Mouse (Mus musculus): ENCODE measurements around the gene Erbin. TPM values are rescaled to one million over a fixed set of nuclear protein-coding genes. Genes with fewer than 3 reads are reported as not detected.

The Erbin gene
- polyA plus RNA-seq (2012; fragmentation: generic; extraction: Trizol): 8.4 TPM

- H3K4me3 ChIP-seq: peak within 1 kb of the TSS; percentile 90
- H3K36me3 ChIP-seq (ENCODE audit: control insufficient read depth, insufficient read depth): no peaks in the 10 kb centered on the region
- peaks cover 46% of the 10 kb centered on the region for H3K79me2 ChIP-seq (ENCODE audit: control insufficient read depth, insufficient read depth)
- H3K27me3 ChIP-seq (ENCODE audit: control insufficient read depth, insufficient read depth, insufficient read length): no peaks in the 10 kb centered on the region
- H3ac ChIP-seq (ENCODE audit: control insufficient read depth, insufficient read length): peak within 1 kb of the TSS; percentile 100
- TF ChIP-seq MYOD1 (IDR thresholded peaks at IDR 0.05; ENCODE audit: control insufficient read depth in 1 of 3, insufficient read length in 2 of 3, low read depth in 2 of 3) (peak in 1 of 3 experiments; percentile 20), MAX (IDR thresholded peaks at IDR 0.05; ENCODE audit: low read depth) (no peak), REST (IDR thresholded peaks at IDR 0.05; ENCODE audit: insufficient read depth, insufficient read length) (no peak), TCF3 (IDR thresholded peaks at IDR 0.05; ENCODE audit: insufficient read length, low read depth) (no peak), E2F4 (IDR thresholded peaks at IDR 0.05; ENCODE audit: insufficient read depth) (no peak), USF1 (IDR thresholded peaks at IDR 0.05; ENCODE audit: low read depth) (no peak), MYOG (IDR thresholded peaks at IDR 0.05; ENCODE audit: control insufficient read depth in 1 of 3, insufficient read depth in 1 of 3, insufficient read length in 2 of 3, low read depth in 2 of 3) (no peak), CEBPB (IDR thresholded peaks at IDR 0.05; ENCODE audit: insufficient read depth, poor library complexity, severe bottlenecking) (no peak), POLR2A (IDR thresholded peaks at IDR 0.05; ENCODE audit: insufficient read length, low read depth) (peak; percentile 61)
- H3K4me2 ChIP-seq (ENCODE audit: low read depth): peak within 1 kb of the TSS; percentile 97
Observed at GRCm38 (mm10) chr13:103920261-103920932, at the start of gene Erbin. Gene Erbin, minus strand, starts transcription at chr13:103920514.

- Histone ChIP-seq H3K36me3 (ENCODE audit: control insufficient read depth, insufficient read depth) (no peaks in the 10 kb centered on the region), H3K27me3 (ENCODE audit: control insufficient read depth, insufficient read depth, insufficient read length) (no peaks in the 10 kb centered on the region), H3K79me2 (ENCODE audit: control insufficient read depth, insufficient read depth) (no peaks in the 10 kb centered on the region), H3ac (ENCODE audit: control insufficient read depth, insufficient read length) (no peak overlapping the region), H3K4me2 (ENCODE audit: low read depth) (peak overlapping the region; percentile 66), H3K4me3 (no peak overlapping the region)
- TF ChIP-seq REST (IDR thresholded peaks at IDR 0.05; ENCODE audit: insufficient read depth, insufficient read length) (no peak), TCF12 (IDR thresholded peaks at IDR 0.05; ENCODE audit: insufficient read depth, poor library complexity, severe bottlenecking) (no peak), MYOG (IDR thresholded peaks at IDR 0.05; ENCODE audit: control insufficient read depth in 1 of 3, insufficient read depth in 1 of 3, insufficient read length in 2 of 3, low read depth in 2 of 3) (no peak), E2F4 (IDR thresholded peaks at IDR 0.05; ENCODE audit: insufficient read depth) (no peak), CEBPB (IDR thresholded peaks at IDR 0.05; ENCODE audit: insufficient read depth, poor library complexity, severe bottlenecking) (no peak), USF1 (IDR thresholded peaks at IDR 0.05; ENCODE audit: low read depth) (no peak), POLR2A (IDR thresholded peaks at IDR 0.05; ENCODE audit: insufficient read length, low read depth) (no peak), POLR2AphosphoS2 (IDR thresholded peaks at IDR 0.05; ENCODE audit: insufficient read length, low read depth) (no peak), TCF3 (IDR thresholded peaks at IDR 0.05; ENCODE audit: insufficient read length, low read depth) (no peak), SRF (IDR thresholded peaks at IDR 0.05; ENCODE audit: control insufficient read depth, insufficient read length, low read depth) (no peak), MYOD1 (IDR thresholded peaks at IDR 0.05; ENCODE audit: control insufficient read depth in 1 of 3, insufficient read length in 2 of 3, low read depth in 2 of 3) (no peak), MAX (IDR thresholded peaks at IDR 0.05; ENCODE audit: low read depth) (no peak)
Observed at GRCm38 (mm10) chr13:103969912-103970311, 49.6 kb upstream of the Erbin start.

- Histone ChIP-seq H3K79me2 (ENCODE audit: control insufficient read depth, insufficient read depth) (no peaks in the 10 kb centered on the region), H3ac (ENCODE audit: control insufficient read depth, insufficient read length) (no peak overlapping the region), H3K4me2 (ENCODE audit: low read depth) (no peak overlapping the region), H3K27me3 (ENCODE audit: control insufficient read depth, insufficient read depth, insufficient read length) (no peaks in the 10 kb centered on the region), H3K36me3 (ENCODE audit: control insufficient read depth, insufficient read depth) (no peaks in the 10 kb centered on the region), H3K4me3 (no peak overlapping the region)
- no peak for TF ChIP-seq USF1 (IDR thresholded peaks at IDR 0.05; ENCODE audit: low read depth)
- TF ChIP-seq POLR2A (IDR thresholded peaks at IDR 0.05; ENCODE audit: insufficient read length, low read depth): no peak
- no peak for TF ChIP-seq MYOG (IDR thresholded peaks at IDR 0.05; ENCODE audit: control insufficient read depth in 1 of 3, insufficient read depth in 1 of 3, insufficient read length in 2 of 3, low read depth in 2 of 3)
- no peak for TF ChIP-seq TCF3 (IDR thresholded peaks at IDR 0.05; ENCODE audit: insufficient read length, low read depth)
- no peak for TF ChIP-seq POLR2AphosphoS2 (IDR thresholded peaks at IDR 0.05; ENCODE audit: insufficient read length, low read depth)
- TF ChIP-seq MAX (IDR thresholded peaks at IDR 0.05; ENCODE audit: low read depth): no peak
- TF ChIP-seq CEBPB (IDR thresholded peaks at IDR 0.05; ENCODE audit: insufficient read depth, poor library complexity, severe bottlenecking): no peak
- TF ChIP-seq SRF (IDR thresholded peaks at IDR 0.05; ENCODE audit: control insufficient read depth, insufficient read length, low read depth): no peak
- TF ChIP-seq REST (IDR thresholded peaks at IDR 0.05; ENCODE audit: insufficient read depth, insufficient read length): no peak
- no peak for TF ChIP-seq TCF12 (IDR thresholded peaks at IDR 0.05; ENCODE audit: insufficient read depth, poor library complexity, severe bottlenecking)
- TF ChIP-seq MYOD1 (IDR thresholded peaks at IDR 0.05; ENCODE audit: control insufficient read depth in 1 of 3, insufficient read length in 2 of 3, low read depth in 2 of 3): no peak
- TF ChIP-seq E2F4 (IDR thresholded peaks at IDR 0.05; ENCODE audit: insufficient read depth): no peak
Observed at GRCm38 (mm10) chr13:103967987-103968386, 47.7 kb upstream of the Erbin start.

GRCm38 (mm10) chr13:103966696-103967215 is 46.4 kb upstream of the Erbin start:
- Histone ChIP-seq H3ac (ENCODE audit: control insufficient read depth, insufficient read length) (no peak overlapping the region), H3K27me3 (ENCODE audit: control insufficient read depth, insufficient read depth, insufficient read length) (no peaks in the 10 kb centered on the region), H3K4me2 (ENCODE audit: low read depth) (no peak overlapping the region), H3K79me2 (ENCODE audit: control insufficient read depth, insufficient read depth) (no peaks in the 10 kb centered on the region), H3K4me3 (no peak overlapping the region), H3K36me3 (ENCODE audit: control insufficient read depth, insufficient read depth) (no peaks in the 10 kb centered on the region)
- TF ChIP-seq MYOG (IDR thresholded peaks at IDR 0.05; ENCODE audit: control insufficient read depth in 1 of 3, insufficient read depth in 1 of 3, insufficient read length in 2 of 3, low read depth in 2 of 3): peak in 1 of 3 experiments; percentile 12
- TF ChIP-seq MYOD1 (IDR thresholded peaks at IDR 0.05; ENCODE audit: control insufficient read depth in 1 of 3, insufficient read length in 2 of 3, low read depth in 2 of 3): peak in 2 of 3 experiments; percentile 17 to 31
- TF ChIP-seq MAX (IDR thresholded peaks at IDR 0.05; ENCODE audit: low read depth): no peak
